Mouse (Mus musculus): ENCODE measurements around the gene Trim7.

DNA sequence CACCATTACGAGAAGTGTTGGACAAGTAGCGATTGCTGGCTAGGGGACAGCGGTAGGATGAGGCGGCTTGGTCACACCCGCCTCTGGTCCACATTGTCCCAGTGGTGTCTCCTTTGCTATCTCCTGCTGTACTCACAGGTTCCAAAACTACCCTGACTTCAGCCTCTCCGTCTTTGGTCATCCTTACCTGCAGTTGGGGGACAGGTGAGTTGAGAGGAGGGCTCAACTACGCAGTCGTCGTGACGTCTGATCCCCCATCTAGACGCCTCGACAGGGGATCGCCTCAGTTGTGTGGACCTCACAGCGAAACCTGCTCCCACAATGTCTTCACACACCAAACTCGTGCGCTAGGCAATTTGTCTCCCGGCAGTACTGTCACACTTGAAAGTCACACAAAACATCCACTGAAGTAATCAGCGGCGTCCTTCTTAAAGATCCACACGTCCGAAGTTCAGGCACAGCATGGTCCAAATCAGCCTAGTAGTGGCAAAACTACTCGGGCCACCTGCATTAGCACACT, 1.6 kb upstream of the Trim7 start:
- TF ChIP-seq CHD2 (IDR thresholded peaks at IDR 0.05; ENCODE audit: low read length): no peak
- no peak for TF ChIP-seq NRF1 (IDR thresholded peaks at IDR 0.05; ENCODE audit: insufficient read depth, low read depth, low read length, poor library complexity, severe bottlenecking)
- TF ChIP-seq ELF1 (IDR thresholded peaks at IDR 0.05; ENCODE audit: low read depth, low read length): no peak
- no peak for TF ChIP-seq ZNF384 (IDR thresholded peaks at IDR 0.05; ENCODE audit: low read depth, low read length)
- TF ChIP-seq POLR2A (IDR thresholded peaks at IDR 0.05; ENCODE audit: control insufficient read depth in 1 of 2, insufficient read depth in 1 of 2, low read depth in 1 of 2, low read length in 2 of 2, poor library complexity in 1 of 2): no peak
- TF ChIP-seq TBP (IDR thresholded peaks at IDR 0.05; ENCODE audit: low read depth, low read length): no peak
- TF ChIP-seq MAZ (IDR thresholded peaks at IDR 0.05; ENCODE audit: low read depth, low read length): no peak
- TF ChIP-seq CTCF (IDR thresholded peaks at IDR 0.05 in 2 of 3, conservative IDR thresholded peaks at IDR 0.05 in 1 of 3; ENCODE audit: control insufficient read depth in 1 of 3, insufficient read depth in 1 of 3, low read depth in 2 of 3, low read length in 3 of 3, poor library complexity in 1 of 3, severe bottlenecking in 1 of 3): no peak
- no peak for TF ChIP-seq CHD1 (IDR thresholded peaks at IDR 0.05; ENCODE audit: low read depth, low read length)
- no peak for TF ChIP-seq MAFK (IDR thresholded peaks at IDR 0.05; ENCODE audit: borderline replicate concordance, low read depth, low read length)
- TF ChIP-seq ETS1 (IDR thresholded peaks at IDR 0.05; ENCODE audit: low read depth, low read length): no peak
- no peak for TF ChIP-seq POLR2AphosphoS2 (IDR thresholded peaks at IDR 0.05; ENCODE audit: low read length)
